Mouse (Mus musculus): ENCODE data around the gene Syncrip. TPM values are rescaled to one million over a fixed set of nuclear protein-coding genes. Genes with fewer than 3 reads are reported as not detected.
"Not testable (repeated sequence)": the region's sequence is repeated elsewhere in the genome, so short reads cannot be mapped to it uniquely, and the experiment has no call there.

The Syncrip gene
- polyA plus RNA-seq (2015; fragmentation: Nextera tagmentation; extraction: Ambion mirVana): 75.2 and 87.6 TPM in 2 replicates

DNA sequence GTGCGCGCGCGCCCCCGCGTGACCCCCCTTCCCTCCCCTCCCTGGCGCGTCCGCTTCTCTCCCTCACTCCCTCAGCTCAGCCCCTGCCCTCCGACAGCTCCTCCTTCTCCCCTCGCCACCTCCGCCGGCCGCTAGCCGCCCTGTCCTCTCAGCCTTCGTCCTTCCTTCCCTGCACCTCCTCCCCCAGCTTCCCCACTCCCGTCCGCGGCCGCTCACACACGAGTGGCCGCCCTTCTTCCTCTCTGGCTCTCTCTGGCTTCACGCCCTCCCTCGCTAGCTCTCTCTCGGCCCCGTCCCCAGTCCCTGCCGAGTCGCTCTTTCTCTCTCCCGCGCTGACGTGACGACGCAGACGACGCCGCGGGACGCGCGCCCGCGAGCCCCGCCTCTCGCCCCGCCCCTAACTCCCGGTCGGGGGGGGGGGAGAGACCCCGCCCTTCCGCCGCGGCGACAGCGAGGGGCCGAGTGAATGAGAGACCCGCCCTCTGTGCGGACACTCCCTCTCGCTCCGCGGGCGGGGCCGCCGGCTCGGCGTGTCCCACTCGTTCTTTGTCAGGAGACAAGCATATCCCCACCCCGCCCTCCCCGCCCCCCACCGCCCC lies at the start of gene Syncrip:
Gene Syncrip, minus strand, starts transcription at position 345 of the 599 bp plus-strand sequence.
- not testable (repeated sequence) for H3K9me3 ChIP-seq (replicated peaks; ENCODE audit: control insufficient read depth, low read length, poor library complexity, severe bottlenecking); H3K27me3 ChIP-seq (ENCODE audit: control insufficient read depth, insufficient read depth, low read depth, low read length); H3K36me3 ChIP-seq (ENCODE audit: control insufficient read depth, insufficient read depth, low read length)
- Histone ChIP-seq H3K9ac (ENCODE audit: low read depth, low read length) (peak within 1 kb of the TSS; percentile 97), H3K4me3 (ENCODE audit: low read depth, low read length) (peak within 1 kb of the TSS; percentile 98), H3K4me2 (ENCODE audit: low read length) (peak within 1 kb of the TSS; percentile 90), H3K27ac (ENCODE audit: low read length) (peak within 1 kb of the TSS; percentile 100), H3K4me1 (ENCODE audit: control insufficient read depth, insufficient read depth, low read length) (peaks cover 21% of the 10 kb centered on the region)
- under 1% methylated on average over 44 of the region's 68 CpGs for WGBS
- peak; percentile 96 for ATAC-seq

DNA sequence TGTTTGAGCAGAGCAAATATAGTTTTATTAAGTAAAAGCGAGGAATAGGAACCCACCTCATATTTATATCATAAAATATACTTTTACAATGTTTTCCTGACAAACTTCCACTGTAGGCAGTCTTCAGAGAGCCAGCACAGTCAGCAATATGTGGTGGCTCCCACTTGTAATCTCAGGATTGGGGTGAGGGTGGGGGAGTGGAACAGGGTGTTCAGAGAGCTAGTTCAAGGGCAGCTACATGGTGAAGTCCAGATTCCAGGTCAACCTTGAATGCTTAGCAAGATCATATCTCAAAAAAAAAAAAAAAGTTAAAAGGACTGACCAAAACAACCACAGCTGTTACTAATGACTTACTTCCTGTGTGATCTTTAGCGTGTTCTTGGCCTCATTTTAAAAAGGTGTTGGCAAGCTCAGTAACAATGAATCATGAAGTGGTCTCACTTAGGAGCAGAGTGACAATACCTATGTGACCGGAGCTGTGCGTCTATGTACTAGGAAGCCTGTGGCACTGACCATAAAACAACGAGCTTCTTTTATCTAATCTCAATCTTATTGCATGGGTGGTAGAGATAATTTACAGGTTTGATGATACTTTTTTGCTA lies 47.7 kb upstream of the Syncrip start:
- WGBS: 88% methylated on average over 5 of the region's 5 CpGs
- H3K4me1 ChIP-seq (ENCODE audit: control insufficient read depth, insufficient read depth, low read length): no peaks in the 10 kb centered on the region
- no peaks in the 10 kb centered on the region for H3K9me3 ChIP-seq (replicated peaks; ENCODE audit: control insufficient read depth, low read length, poor library complexity, severe bottlenecking)
- H3K27me3 ChIP-seq (ENCODE audit: control insufficient read depth, insufficient read depth, low read depth, low read length): no peaks in the 10 kb centered on the region
- no peak overlapping the region for H3K4me2 ChIP-seq (ENCODE audit: low read length)
- H3K27ac ChIP-seq (ENCODE audit: low read length): no peak overlapping the region
- ATAC-seq: no peak
- H3K9ac ChIP-seq (ENCODE audit: low read depth, low read length): no peak overlapping the region
- H3K4me3 ChIP-seq (ENCODE audit: low read depth, low read length): no peak overlapping the region
- H3K36me3 ChIP-seq (ENCODE audit: control insufficient read depth, insufficient read depth, low read length): no peaks in the 10 kb centered on the region

DNA sequence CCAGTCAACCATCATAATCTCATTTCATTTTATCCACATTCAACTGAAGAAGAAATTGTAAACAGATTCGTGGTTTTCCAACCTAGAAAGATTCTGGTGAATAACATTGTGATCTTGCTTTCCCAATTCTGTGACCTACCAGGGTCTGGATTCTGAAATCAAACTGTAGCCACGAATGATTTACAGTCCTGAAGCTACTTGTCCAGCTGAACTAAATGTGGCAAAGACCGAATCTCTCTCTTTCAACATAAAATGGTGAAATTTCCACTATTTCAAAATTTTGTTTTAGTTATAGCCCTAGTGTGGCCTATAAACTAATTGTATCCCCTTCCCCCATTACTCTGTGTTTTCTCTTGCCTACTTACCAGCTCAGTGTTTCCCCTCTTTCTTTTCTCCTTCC lies 47.2 kb upstream of the Syncrip start:
- Histone ChIP-seq H3K4me1 (ENCODE audit: control insufficient read depth, insufficient read depth, low read length) (no peaks in the 10 kb centered on the region), H3K36me3 (ENCODE audit: control insufficient read depth, insufficient read depth, low read length) (no peaks in the 10 kb centered on the region), H3K27ac (ENCODE audit: low read length) (no peak overlapping the region), H3K4me2 (ENCODE audit: low read length) (no peak overlapping the region), H3K9ac (ENCODE audit: low read depth, low read length) (no peak overlapping the region), H3K4me3 (ENCODE audit: low read depth, low read length) (no peak overlapping the region), H3K9me3 (replicated peaks; ENCODE audit: control insufficient read depth, low read length, poor library complexity, severe bottlenecking) (no peaks in the 10 kb centered on the region), H3K27me3 (ENCODE audit: control insufficient read depth, insufficient read depth, low read depth, low read length) (no peaks in the 10 kb centered on the region)
- ATAC-seq: no peak
- WGBS: 86% methylated on average over 3 of the region's 3 CpGs

DNA sequence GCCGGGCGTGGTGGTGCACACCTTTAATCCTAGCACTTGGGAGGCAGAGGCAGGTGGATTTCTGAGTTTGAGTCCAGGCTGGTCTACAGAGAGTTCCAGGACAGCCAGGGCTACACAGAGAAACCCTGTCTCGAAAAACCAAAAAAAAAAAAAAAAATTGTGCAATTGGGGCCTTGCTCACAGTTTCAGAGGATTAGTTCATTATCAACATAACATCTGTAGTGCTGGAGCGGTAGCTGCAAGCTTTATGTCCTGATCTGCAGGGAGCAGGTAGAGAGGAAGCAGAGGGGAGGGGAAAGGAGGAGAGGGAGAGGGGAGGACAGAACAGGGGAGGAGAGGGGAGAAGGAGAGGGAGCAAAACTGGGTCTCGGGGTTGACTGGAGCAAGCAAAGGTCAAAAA lies 46.4 kb upstream of the Syncrip start:
- no peaks in the 10 kb centered on the region for H3K36me3 ChIP-seq (ENCODE audit: control insufficient read depth, insufficient read depth, low read length)
- WGBS: 75% methylated on average over 5 of the region's 5 CpGs
- no peaks in the 10 kb centered on the region for H3K9me3 ChIP-seq (replicated peaks; ENCODE audit: control insufficient read depth, low read length, poor library complexity, severe bottlenecking)
- no peaks in the 10 kb centered on the region for H3K4me1 ChIP-seq (ENCODE audit: control insufficient read depth, insufficient read depth, low read length)
- no peak overlapping the region for H3K4me2 ChIP-seq (ENCODE audit: low read length)
- no peak overlapping the region for H3K4me3 ChIP-seq (ENCODE audit: low read depth, low read length)
- no peak for ATAC-seq
- no peak overlapping the region for H3K27ac ChIP-seq (ENCODE audit: low read length)
- no peaks in the 10 kb centered on the region for H3K27me3 ChIP-seq (ENCODE audit: control insufficient read depth, insufficient read depth, low read depth, low read length)
- no peak overlapping the region for H3K9ac ChIP-seq (ENCODE audit: low read depth, low read length)

DNA sequence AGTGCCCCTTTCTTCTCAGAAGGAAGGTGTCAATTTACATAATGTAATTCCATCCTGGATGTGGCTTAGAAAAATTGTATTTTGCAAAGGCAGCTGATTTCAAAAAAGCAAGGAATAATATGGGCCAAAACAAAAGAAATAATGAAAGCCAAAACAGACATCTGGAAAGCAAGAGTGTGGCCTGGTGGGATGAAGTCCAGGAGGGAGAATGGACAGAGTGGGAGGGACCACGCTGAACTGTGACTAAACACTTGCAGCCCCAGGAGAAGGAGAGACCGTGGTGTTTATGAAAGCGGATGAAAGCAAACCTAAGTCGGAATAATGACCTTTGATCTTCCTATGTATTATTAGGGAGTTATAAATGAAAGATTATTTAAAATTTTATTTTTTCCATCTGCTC lies 45.6 kb upstream of the Syncrip start:
- H3K36me3 ChIP-seq (ENCODE audit: control insufficient read depth, insufficient read depth, low read length): no peaks in the 10 kb centered on the region
- no peak overlapping the region for H3K4me3 ChIP-seq (ENCODE audit: low read depth, low read length)
- WGBS: 87% methylated on average over 4 of the region's 4 CpGs
- no peak overlapping the region for H3K27ac ChIP-seq (ENCODE audit: low read length)
- no peak overlapping the region for H3K9ac ChIP-seq (ENCODE audit: low read depth, low read length)
- no peak overlapping the region for H3K4me2 ChIP-seq (ENCODE audit: low read length)
- no peaks in the 10 kb centered on the region for H3K9me3 ChIP-seq (replicated peaks; ENCODE audit: control insufficient read depth, low read length, poor library complexity, severe bottlenecking)
- H3K4me1 ChIP-seq (ENCODE audit: control insufficient read depth, insufficient read depth, low read length): peaks cover 3% of the 10 kb centered on the region
- ATAC-seq: no peak
- no peaks in the 10 kb centered on the region for H3K27me3 ChIP-seq (ENCODE audit: control insufficient read depth, insufficient read depth, low read depth, low read length)

DNA sequence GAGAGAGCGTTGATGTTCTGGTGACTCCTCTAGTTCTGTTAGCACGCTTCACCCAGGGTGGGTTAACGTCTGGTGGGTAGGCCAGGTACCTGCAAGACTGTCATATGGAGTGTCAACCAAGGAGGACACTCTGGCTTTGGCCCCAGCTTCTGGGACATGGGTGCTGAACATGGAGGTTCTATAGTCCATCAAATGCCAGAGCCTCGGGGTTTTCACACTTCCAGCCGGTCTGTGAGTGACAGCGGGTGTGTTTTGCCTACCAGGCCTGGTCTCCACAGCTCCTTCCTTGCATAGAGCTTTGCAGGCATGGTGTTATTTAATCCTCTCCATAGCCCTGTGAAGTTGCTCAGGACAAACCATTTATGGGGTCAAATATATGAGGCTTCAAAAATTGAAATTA lies 43.0 kb upstream of the Syncrip start:
- H3K9ac ChIP-seq (ENCODE audit: low read depth, low read length): no peak overlapping the region
- ATAC-seq: no peak
- no peaks in the 10 kb centered on the region for H3K9me3 ChIP-seq (replicated peaks; ENCODE audit: control insufficient read depth, low read length, poor library complexity, severe bottlenecking)
- peaks cover 11% of the 10 kb centered on the region for H3K4me1 ChIP-seq (ENCODE audit: control insufficient read depth, insufficient read depth, low read length)
- no peak overlapping the region for H3K27ac ChIP-seq (ENCODE audit: low read length)
- no peak overlapping the region for H3K4me2 ChIP-seq (ENCODE audit: low read length)
- no peaks in the 10 kb centered on the region for H3K27me3 ChIP-seq (ENCODE audit: control insufficient read depth, insufficient read depth, low read depth, low read length)
- no peaks in the 10 kb centered on the region for H3K36me3 ChIP-seq (ENCODE audit: control insufficient read depth, insufficient read depth, low read length)
- no peak overlapping the region for H3K4me3 ChIP-seq (ENCODE audit: low read depth, low read length)
- WGBS: 84% methylated on average over 6 of the region's 6 CpGs

DNA sequence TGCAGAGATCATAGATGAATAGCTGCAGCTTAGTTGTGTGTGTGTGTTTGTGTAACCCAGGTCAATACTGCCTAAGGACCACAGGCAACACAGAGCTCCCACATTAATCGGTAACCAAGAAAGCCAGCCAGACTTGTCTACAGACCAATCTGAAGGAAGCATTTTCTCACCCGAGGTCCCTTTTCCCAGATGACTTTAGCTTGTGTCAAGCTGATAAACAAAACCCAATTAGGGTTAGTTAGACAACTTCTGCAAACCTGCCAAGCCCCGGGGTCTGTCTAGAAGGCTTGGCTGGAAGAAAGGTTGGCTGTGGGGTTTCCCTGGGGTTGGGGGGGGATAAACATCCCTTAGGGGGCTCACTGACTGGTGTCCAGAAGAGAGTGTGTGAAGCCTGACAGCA lies 42.4 kb upstream of the Syncrip start:
- Histone ChIP-seq H3K9ac (ENCODE audit: low read depth, low read length) (no peak overlapping the region), H3K36me3 (ENCODE audit: control insufficient read depth, insufficient read depth, low read length) (no peaks in the 10 kb centered on the region), H3K4me3 (ENCODE audit: low read depth, low read length) (no peak overlapping the region), H3K27me3 (ENCODE audit: control insufficient read depth, insufficient read depth, low read depth, low read length) (no peaks in the 10 kb centered on the region), H3K4me1 (ENCODE audit: control insufficient read depth, insufficient read depth, low read length) (peaks cover 16% of the 10 kb centered on the region), H3K9me3 (replicated peaks; ENCODE audit: control insufficient read depth, low read length, poor library complexity, severe bottlenecking) (no peaks in the 10 kb centered on the region), H3K4me2 (ENCODE audit: low read length) (no peak overlapping the region), H3K27ac (ENCODE audit: low read length) (no peak overlapping the region)
- 88% methylated on average over 3 of the region's 3 CpGs for WGBS
- no peak for ATAC-seq

DNA sequence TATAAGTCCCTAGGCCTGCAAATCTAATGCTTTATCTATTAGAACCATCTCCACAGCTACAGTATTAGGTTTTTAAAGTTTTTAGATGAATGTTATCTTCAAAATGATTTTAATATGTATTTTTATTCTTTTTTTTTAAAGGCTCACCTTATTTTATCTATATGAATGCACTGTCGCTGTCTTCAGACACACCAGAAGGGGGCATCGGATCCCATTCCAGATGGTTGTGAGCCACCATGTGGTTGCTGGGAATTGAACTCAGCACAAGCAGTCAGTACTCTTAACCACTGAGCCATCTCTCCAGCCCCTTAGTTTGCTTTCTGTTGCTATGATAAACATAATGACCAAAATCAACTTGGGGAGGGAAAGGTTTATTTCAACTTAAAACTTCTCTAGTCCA lies 42.0 kb upstream of the Syncrip start:
- ATAC-seq: no peak
- no peaks in the 10 kb centered on the region for H3K9me3 ChIP-seq (replicated peaks; ENCODE audit: control insufficient read depth, low read length, poor library complexity, severe bottlenecking)
- H3K36me3 ChIP-seq (ENCODE audit: control insufficient read depth, insufficient read depth, low read length): no peaks in the 10 kb centered on the region
- 98% methylated on average over 2 of the region's 2 CpGs for WGBS
- H3K4me1 ChIP-seq (ENCODE audit: control insufficient read depth, insufficient read depth, low read length): peaks cover 21% of the 10 kb centered on the region
- H3K9ac ChIP-seq (ENCODE audit: low read depth, low read length): no peak overlapping the region
- no peak overlapping the region for H3K27ac ChIP-seq (ENCODE audit: low read length)
- no peak overlapping the region for H3K4me2 ChIP-seq (ENCODE audit: low read length)
- no peaks in the 10 kb centered on the region for H3K27me3 ChIP-seq (ENCODE audit: control insufficient read depth, insufficient read depth, low read depth, low read length)
- no peak overlapping the region for H3K4me3 ChIP-seq (ENCODE audit: low read depth, low read length)

DNA sequence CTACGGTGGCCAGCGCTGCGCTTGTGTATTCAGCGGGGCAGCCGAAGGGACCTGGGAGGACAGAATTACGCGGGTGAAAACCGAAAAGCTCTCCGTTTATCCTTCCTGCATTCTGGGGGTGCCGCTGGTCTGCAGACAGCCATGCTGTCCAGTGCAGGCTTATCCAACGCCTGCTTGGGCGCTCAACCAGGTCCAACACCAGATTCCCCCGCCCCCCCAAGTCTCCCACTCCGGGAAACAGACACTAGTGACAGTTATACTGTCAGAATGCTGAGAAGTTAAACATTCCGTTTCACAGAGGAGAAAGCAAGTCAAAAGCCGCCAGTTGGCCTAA lies 40.9 kb upstream of the Syncrip start:
- WGBS: 2% methylated on average over 16 of the region's 16 CpGs
- Histone ChIP-seq H3K9ac (ENCODE audit: low read depth, low read length) (peak overlapping the region; percentile 66), H3K36me3 (ENCODE audit: control insufficient read depth, insufficient read depth, low read length) (no peaks in the 10 kb centered on the region), H3K4me2 (ENCODE audit: low read length) (peak overlapping the region; percentile 90), H3K4me1 (ENCODE audit: control insufficient read depth, insufficient read depth, low read length) (peaks cover 26% of the 10 kb centered on the region), H3K4me3 (ENCODE audit: low read depth, low read length) (peak overlapping the region; percentile 82), H3K27ac (ENCODE audit: low read length) (peak overlapping the region; percentile 97), H3K9me3 (replicated peaks; ENCODE audit: control insufficient read depth, low read length, poor library complexity, severe bottlenecking) (no peaks in the 10 kb centered on the region), H3K27me3 (ENCODE audit: control insufficient read depth, insufficient read depth, low read depth, low read length) (no peaks in the 10 kb centered on the region)
- ATAC-seq: no peak

Data from midbrain, embryonic 16.5 days (tissue).